Mouse (Mus musculus) intestine, postnatal 0 days (tissue): Measurements from ENCODE around the gene Tmem30b. TPM values are rescaled to one million over a fixed set of nuclear protein-coding genes. Genes with fewer than 3 reads are reported as not detected.

Experiments used
- ATAC-seq: fragments of 200-750 bp; cut with Nextera tagmentation; 2 replicates; pipeline ENCODE4 v1.8.0; 2017; ENCODE audit warnings: mild to moderate bottlenecking, moderate TSS enrichment, moderate library complexity
- H3K27ac ChIP-seq: fragments of 300-500 bp; sonication (generic); 2 replicates; pipeline ENCODE4 v1.5.1; 2014; ENCODE audit warnings: mild to moderate bottlenecking, low read depth, low read length, moderate library complexity
- H3K27me3 ChIP-seq: fragments of 300-500 bp; sonication (generic); replicated peaks from 2 replicates; pipeline ENCODE4 v1.6.1; 2014; ENCODE audit warnings: low read length, mixed read lengths; ENCODE audit not compliant: control insufficient read depth, insufficient read depth
- H3K36me3 ChIP-seq: fragments of 300-500 bp; sonication (generic); 2 replicates; pipeline ENCODE4 v1.6.1; 2014; ENCODE audit warnings: mild to moderate bottlenecking, moderate library complexity; ENCODE audit not compliant: control insufficient read depth, insufficient read depth
- H3K4me1 ChIP-seq: fragments of 300-500 bp; sonication (generic); replicated peaks from 2 replicates; pipeline ENCODE4 v1.6.1; 2014; ENCODE audit warnings: antibody characterized with exemption, low read length, mixed read lengths; ENCODE audit not compliant: control insufficient read depth, insufficient read depth
- H3K4me2 ChIP-seq: fragments of 300-500 bp; sonication (generic); replicated peaks from 2 replicates; pipeline ENCODE4 v1.6.1; 2014; ENCODE audit warnings: low read depth, mild to moderate bottlenecking, moderate library complexity
- H3K4me3 ChIP-seq: fragments of 300-500 bp; sonication (generic); 2 replicates; pipeline ENCODE4 v1.5.1; 2014; ENCODE audit warnings: low read depth, low read length
- H3K9ac ChIP-seq: fragments of 300-500 bp; sonication (generic); 2 replicates; pipeline ENCODE4 v1.6.1; 2014; ENCODE audit warnings: mild to moderate bottlenecking, low read depth, low read length
- H3K9me3 ChIP-seq: fragments of 300-500 bp; sonication (generic); 2 replicates; pipeline ENCODE4 v1.6.1; 2016; ENCODE audit warnings: mixed run types; ENCODE audit not compliant: control insufficient read depth
- CTCF ChIP-seq: sonication (generic); IDR thresholded peaks from 2 replicates; pipeline ENCODE4 v1.5.1; 2016; ENCODE audit warnings: low read depth, mild to moderate bottlenecking, control low read depth, antibody characterized with exemption, moderate library complexity
- WGBS: fragments of 180-500 bp; shearing (Covaris S2); extraction: QIAGEN DNeasy Blood & Tissue Kit; methylation state at CpG from one replicate; pipeline ENCODE4 v1.1.7; 2014; 5-methylcytosine and 5-hydroxymethylcytosine counted together
- polyA plus RNA-seq: library from polyadenylated mRNA; unstranded; fragments of >200 nt; fragmentation: Nextera tagmentation; extraction: Ambion mirVana; gene quantifications from 2 replicates; pipeline ENCODE4 v1.2.1, GENCODE M21; 2015

The Tmem30b gene
- polyA plus RNA-seq, 1 experiment from 2014 or later: 84.5 TPM

- Histone ChIP-seq H3K9me3 (no peaks in the 10 kb centered on the region), H3K4me3 (no peak overlapping the region), H3K9ac (no peak overlapping the region), H3K36me3 (no peaks in the 10 kb centered on the region), H3K27me3 (no peaks in the 10 kb centered on the region), H3K4me2 (no peak overlapping the region), H3K4me1 (no peaks in the 10 kb centered on the region), H3K27ac (no peak overlapping the region)
- WGBS: 55% methylated on average over 7 of the region's 7 CpGs
- ATAC-seq: no peak
- TF ChIP-seq CTCF: peak; percentile 71
These were observed 13.9 kb upstream of the Tmem30b start for GRCm38 (mm10) chr12:73560091-73560490.

DNA sequence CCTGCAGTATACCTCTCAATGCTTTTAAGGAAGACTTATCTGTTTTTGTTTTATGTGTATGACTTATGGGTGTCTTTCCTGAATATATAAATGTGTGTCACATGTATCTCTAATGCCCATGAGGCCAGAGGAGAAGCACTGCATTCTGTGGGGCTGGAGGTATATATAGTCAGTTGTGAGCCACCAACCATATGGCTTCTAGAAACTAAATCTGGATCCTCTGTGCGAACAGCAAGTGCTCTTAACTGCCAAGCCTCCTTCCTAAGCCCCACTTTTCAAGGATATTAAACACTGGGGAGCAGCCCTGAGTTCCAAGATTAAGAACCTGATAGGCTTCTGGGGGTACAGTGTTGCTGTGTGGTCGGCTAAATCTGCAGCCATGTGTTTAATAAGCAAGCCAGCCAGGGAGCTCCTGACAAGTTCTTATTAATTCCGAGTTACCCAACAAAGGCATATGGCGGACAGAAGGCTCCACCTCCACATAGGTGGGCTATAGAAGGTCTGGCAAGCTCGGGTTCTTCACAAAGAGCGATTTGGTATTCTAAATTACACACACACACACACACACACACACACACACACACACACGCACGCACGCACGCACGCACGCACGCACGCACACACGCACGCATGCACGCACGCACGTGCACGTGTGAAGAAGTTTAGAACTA, 12.5 kb upstream of the Tmem30b start:
- Histone ChIP-seq H3K4me3 (no peak overlapping the region), H3K4me2 (no peak overlapping the region), H3K4me1 (no peaks in the 10 kb centered on the region), H3K9ac (no peak overlapping the region), H3K9me3 (no peaks in the 10 kb centered on the region), H3K27ac (no peak overlapping the region), H3K36me3 (no peaks in the 10 kb centered on the region), H3K27me3 (no peaks in the 10 kb centered on the region)
- no peak for ATAC-seq
- WGBS: 92% methylated on average over 20 of the region's 20 CpGs
- TF ChIP-seq CTCF: no peak

DNA sequence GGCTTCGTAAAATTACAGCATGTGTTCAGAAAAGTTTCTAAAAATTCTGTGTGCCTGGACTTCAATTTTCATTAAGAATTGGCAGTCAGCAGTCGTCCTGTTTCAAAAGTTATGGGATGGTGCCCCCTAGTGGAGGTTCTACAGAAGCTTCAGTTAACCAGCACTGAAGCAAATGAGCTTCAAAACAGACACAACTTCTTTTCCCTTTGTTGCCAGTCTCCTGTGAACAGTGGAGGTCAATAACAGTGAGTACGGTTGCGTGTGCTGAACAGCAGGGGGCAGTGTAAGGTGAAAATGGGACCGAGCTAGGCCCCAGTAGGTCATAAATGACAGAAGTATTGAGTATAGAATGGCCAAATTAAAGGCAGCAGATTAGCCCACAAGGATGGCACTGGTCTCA, 8.0 kb upstream of the Tmem30b start:
- Histone ChIP-seq H3K9me3 (no peaks in the 10 kb centered on the region), H3K27me3 (no peaks in the 10 kb centered on the region), H3K4me3 (no peak overlapping the region), H3K4me2 (no peak overlapping the region), H3K36me3 (no peaks in the 10 kb centered on the region), H3K9ac (no peak overlapping the region), H3K27ac (no peak overlapping the region), H3K4me1 (no peaks in the 10 kb centered on the region)
- WGBS: 3% methylated on average over 5 of the region's 5 CpGs
- peak; percentile 85 for TF ChIP-seq CTCF
- peak; percentile 70 for ATAC-seq

- Histone ChIP-seq H3K27ac (peak overlapping the region; percentile 70), H3K9me3 (no peaks in the 10 kb centered on the region), H3K4me1 (0 out of 2 replicates have a peak, but pooled peaks cover 2% of the 10 kb centered on the region), H3K9ac (no peak overlapping the region), H3K4me2 (peak overlapping the region; percentile 51), H3K27me3 (peaks cover 18% of the 10 kb centered on the region; the same call in 1 of the 2 replicates), H3K4me3 (0 out of 2 replicates have a peak overlapping the region, but pooled peaks have one; percentile 11), H3K36me3 (no peaks in the 10 kb centered on the region)
- ATAC-seq: 0 out of 2 replicates have a peak, but pooled peaks have one; percentile 17
- TF ChIP-seq CTCF: no peak
- 27% methylated on average over 8 of the region's 8 CpGs for WGBS
These were observed 2.1 kb upstream of the Tmem30b start for GRCm38 (mm10) chr12:73548259-73548658.

GRCm38 (mm10) chr12:73547646-73548045, 1.5 kb upstream of the Tmem30b start:
- no peak overlapping the region for H3K9ac ChIP-seq
- no peak for ATAC-seq
- H3K4me3 ChIP-seq: no peak overlapping the region
- peaks cover 18% of the 10 kb centered on the region; the same call in 1 of the 2 replicates for H3K27me3 ChIP-seq
- peak overlapping the region; percentile 51 for H3K4me2 ChIP-seq
- peak overlapping the region; percentile 70 for H3K27ac ChIP-seq
- H3K9me3 ChIP-seq: no peaks in the 10 kb centered on the region
- TF ChIP-seq CTCF: no peak
- 0 out of 2 replicates have a peak, but pooled peaks cover 2% of the 10 kb centered on the region for H3K4me1 ChIP-seq
- H3K36me3 ChIP-seq: no peaks in the 10 kb centered on the region
- WGBS: 28% methylated on average over 10 of the region's 10 CpGs

DNA sequence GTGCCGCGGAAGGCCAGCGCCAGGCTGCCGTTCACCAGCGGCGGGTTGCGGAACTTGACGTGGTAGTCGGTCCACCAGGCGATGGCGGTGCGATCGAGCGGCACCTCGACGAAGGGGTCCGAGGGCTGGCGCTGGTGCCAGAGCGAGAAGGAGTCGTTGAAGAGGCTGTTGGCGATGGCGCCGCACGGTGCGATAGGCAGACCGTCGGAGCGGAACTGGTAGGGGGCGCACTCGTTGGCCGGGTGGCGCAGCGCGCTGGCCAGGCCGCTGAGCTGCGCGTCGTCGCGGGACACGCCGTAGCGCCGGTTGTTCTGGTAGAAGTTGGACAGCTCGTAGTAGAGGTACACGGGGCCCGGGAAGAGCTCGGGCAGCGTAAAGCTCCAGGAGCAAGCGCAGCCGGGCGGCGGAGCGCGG, 513 bp downstream of the Tmem30b start:
- H3K4me2 ChIP-seq: peak overlapping the region; percentile 90
- WGBS: under 1% methylated on average over 55 of the region's 55 CpGs
- peak overlapping the region; percentile 74 for H3K9ac ChIP-seq
- peaks cover 18% of the 10 kb centered on the region; the same call in 1 of the 2 replicates for H3K27me3 ChIP-seq
- peak; percentile 75 for TF ChIP-seq CTCF
- H3K4me1 ChIP-seq: 0 out of 2 replicates have a peak, but pooled peaks cover 2% of the 10 kb centered on the region
- H3K36me3 ChIP-seq: no peaks in the 10 kb centered on the region
- no peaks in the 10 kb centered on the region for H3K9me3 ChIP-seq
- peak overlapping the region; percentile 95 for H3K27ac ChIP-seq
- H3K4me3 ChIP-seq: peak overlapping the region; percentile 63
- peak; percentile 50 for ATAC-seq
